13 mouse cellular contexts compared by ENCODE assay signal in the genomic region with DNA sequence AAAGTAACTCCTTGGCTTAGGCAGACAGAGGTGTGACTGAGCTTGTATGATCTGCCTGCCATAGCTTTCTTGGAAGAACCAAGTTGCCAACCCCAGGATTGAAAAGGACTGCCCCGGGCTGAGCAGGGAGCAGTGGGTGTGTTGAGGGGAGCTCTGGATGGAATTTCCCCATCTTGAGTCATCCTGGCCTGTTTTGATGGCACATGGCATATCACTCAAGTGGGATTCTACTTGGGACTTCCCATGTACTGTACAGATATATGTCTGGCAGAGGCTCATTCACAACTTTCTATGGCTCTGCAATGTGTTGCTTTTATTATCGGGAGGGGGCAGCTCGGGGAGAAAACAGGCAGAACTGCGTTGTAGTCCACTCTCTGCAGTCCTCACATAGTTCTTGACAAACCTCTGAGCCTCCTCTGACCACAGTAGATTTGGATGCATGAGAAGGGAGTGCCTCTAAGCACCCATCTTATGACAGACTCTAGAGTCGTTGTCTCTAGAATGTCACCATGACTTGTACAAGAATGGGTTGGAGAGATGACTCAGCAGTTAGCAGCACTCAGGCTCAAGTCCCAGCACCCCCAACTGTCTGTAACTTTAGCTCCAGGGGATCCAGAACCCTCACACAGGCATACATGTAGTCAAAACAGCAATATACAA. TPM values are rescaled to one million over a fixed set of nuclear protein-coding genes. Genes with fewer than 3 reads are reported as not detected.
DNase-seq lines count a peak whose midpoint lies in the region; ATAC-seq and TF ChIP-seq lines count a peak whose summit lies in the region.
"Had no signal": no experiment of that assay in that cellular context is flagged by ENCODE, and none has a peak within 500 bp of the region (broad histone marks: within the 10 kb centered on the region; RNA-seq: fewer than 3 reads in every experiment).

No protein-coding gene starts in this region.

- no peak for DNase-seq in heart, postnatal 14 days
- DNase-seq in left cerebral cortex, adult 11 months (ENCODE audit: low spot score) = no peak
- DNase-seq in frontal cortex, postnatal 25 days (ENCODE audit: low spot score in 2 of 2) = no peak
- DNase-seq in adrenal gland, postnatal 25 days = no peak
- DNase-seq: right cerebral cortex, adult 18-20 months had no signal

- H3K27ac ChIP-seq in heart, embryonic 11.5 days (ENCODE audit: low read depth, low read length) = peak overlapping the region; percentile 63
- peak overlapping the region; percentile 71 for H3K27ac ChIP-seq in embryonic fibroblast, embryonic 13.5 days (ENCODE audit: insufficient read depth, low read length)
- peak overlapping the region; percentile 99 for H3K27ac ChIP-seq in macrophage
- H3K27ac ChIP-seq: heart, embryonic 15.5 days; lung, embryonic 15.5 days; midbrain, embryonic 13.5 days; neural tube, embryonic 13.5 days had no signal

- H3K27me3 ChIP-seq in heart, embryonic 11.5 days (ENCODE audit: control insufficient read depth, insufficient read depth, low read length) = no peaks in the 10 kb centered on the region
- no peaks in the 10 kb centered on the region for H3K27me3 ChIP-seq in C2C12 (ENCODE audit: control insufficient read depth, insufficient read depth, insufficient read length)
- H3K27me3 ChIP-seq: heart, embryonic 15.5 days; lung, embryonic 15.5 days; midbrain, embryonic 13.5 days; neural tube, embryonic 13.5 days had no signal

- H3K9ac ChIP-seq in heart, embryonic 11.5 days (ENCODE audit: low read depth, low read length) = peak overlapping the region; percentile 28; the same call in 1 of the 2 replicates
- H3K9ac ChIP-seq: heart, embryonic 15.5 days; lung, embryonic 15.5 days; neural tube, embryonic 13.5 days had no signal

- peaks cover 16% of the 10 kb centered on the region for H3K4me1 ChIP-seq in heart, embryonic 11.5 days (ENCODE audit: control insufficient read depth, insufficient read depth, low read length)
- peaks cover 11% of the 10 kb centered on the region for H3K4me1 ChIP-seq in embryonic fibroblast, embryonic 13.5 days (ENCODE audit: control insufficient read depth, insufficient read depth, low read length)

- no peak overlapping the region for H3ac ChIP-seq in C2C12 (ENCODE audit: control insufficient read depth, insufficient read length, low read depth)

- no peak for TF ChIP-seq POLR2A in embryonic fibroblast, embryonic 13.5 days (IDR thresholded peaks at IDR 0.05; ENCODE audit: low read depth, low read length)

- H3K79me2 ChIP-seq in C2C12 (ENCODE audit: control insufficient read depth, insufficient read depth) = peaks cover 57% of the 10 kb centered on the region
- peaks cover 47% of the 10 kb centered on the region for H3K79me2 ChIP-seq in macrophage (ENCODE audit: inconsistent target)

- intact Hi-C loops in heart, postnatal 14 days (cut with DNase I) = no loop called here

- H3K4me2 ChIP-seq in heart, embryonic 11.5 days = no peak overlapping the region
- H3K4me2 ChIP-seq: heart, embryonic 15.5 days; lung, embryonic 15.5 days; midbrain, embryonic 13.5 days; neural tube, embryonic 13.5 days had no signal

- H3K4me3 ChIP-seq in heart, embryonic 11.5 days (ENCODE audit: low read depth, low read length) = no peak overlapping the region
- H3K4me3 ChIP-seq in C2C12 (ENCODE audit: insufficient read depth, poor library complexity, severe bottlenecking) = no peak overlapping the region
- no peak overlapping the region for H3K4me3 ChIP-seq in embryonic fibroblast, embryonic 13.5 days (ENCODE audit: insufficient read depth, low read length)
- no peak overlapping the region for H3K4me3 ChIP-seq in macrophage (ENCODE audit: inconsistent target)
- H3K4me3 ChIP-seq: heart, embryonic 15.5 days; lung, embryonic 15.5 days; midbrain, embryonic 13.5 days; neural tube, embryonic 13.5 days had no signal

- 84% methylated on average over 5 of the region's 5 CpGs for WGBS in heart, embryonic 11.5 days (ENCODE audit: insufficient replicate concordance)
- WGBS in macrophage (ENCODE audit: missing documents) = 78% methylated on average over 5 of the region's 5 CpGs

- ATAC-seq in heart, embryonic 11.5 days (replicated peaks; ENCODE audit: insufficient number of reproducible peaks, low FRiP score, low TSS enrichment) = no peak; the same call in 1 of the 2 replicates
- ATAC-seq: midbrain, embryonic 13.5 days had no signal

- H3K9me3 ChIP-seq in heart, embryonic 11.5 days (replicated peaks; ENCODE audit: control insufficient read depth, low read length) = no peaks in the 10 kb centered on the region
- H3K9me3 ChIP-seq: heart, embryonic 15.5 days; lung, embryonic 15.5 days; midbrain, embryonic 13.5 days; neural tube, embryonic 13.5 days had no signal

- no peak for TF ChIP-seq CTCF in C2C12 (IDR thresholded peaks at IDR 0.05; ENCODE audit: control insufficient read depth, insufficient read depth, insufficient read length)
- no peak for TF ChIP-seq CTCF in embryonic fibroblast, embryonic 13.5 days (IDR thresholded peaks at IDR 0.05; ENCODE audit: borderline replicate concordance, insufficient read depth, low read length)

- peaks cover 40% of the 10 kb centered on the region for H3K36me3 ChIP-seq in heart, embryonic 11.5 days (ENCODE audit: control insufficient read depth, insufficient read depth, low read length)
- H3K36me3 ChIP-seq in C2C12 (ENCODE audit: control insufficient read depth, insufficient read depth) (peaks cover 70% of the 10 kb centered on the region), macrophage (ENCODE audit: inconsistent target) (peaks cover 3% of the 10 kb centered on the region; the same call in 1 of the 2 replicates)

- peaks cover 16% of the 10 kb centered on the region for H3K79me3 ChIP-seq in C2C12 (ENCODE audit: low read depth)

TF ChIP-seq in C2C12, 6 proteins besides CTCF, POLR2A, EP300 and RAD21 (continues in another document):
- peak; percentile 64 for TF ChIP-seq MAX (IDR thresholded peaks at IDR 0.05)

RNA-seq across cellular contexts. Expression of a gene that starts 9.6 kb away (rescaled TPM):
- 0.44 and 0.74 TPM in 2 replicates for polyA plus RNA-seq in heart, embryonic 11.5 days (2014; fragmentation: Nextera tagmentation; extraction: Ambion mirVana)
- total RNA-seq in heart, postnatal 14 days (2021) = 1 to 10 TPM; 8.9 to 9.8 TPM
- polyA plus RNA-seq in C2C12 (2012; fragmentation: generic; extraction: Trizol) = 7.2 TPM
- 17.0 and 18.6 TPM in 2 replicates for polyA plus RNA-seq in embryonic fibroblast, embryonic 13.5 days (2011; ENCODE audit: insufficient read length, low read depth, missing spikeins)
- total RNA-seq in macrophage (2018; cell fraction: chromatin; rRNA removed) = 10 to 100 TPM in 23 of 26 experiments, 1 to 10 TPM in 3; 7.2 to 46.1 (median 15.0) TPM
- total RNA-seq in macrophage (2018; cell fraction: cytosol; rRNA removed) = 1 to 10 TPM; 2.1 to 4.4 (median 3.3) TPM
- 10 to 100 TPM in 8 of 26 experiments, 1 to 10 TPM in 18; 5.7 to 31.4 (median 9.1) TPM for total RNA-seq in macrophage (2018; cell fraction: nucleus; rRNA removed)
- polyA plus RNA-seq in macrophage (2018) = 1.3 to 3.5 TPM (median 2.8 TPM) in 3 replicates
- total RNA-seq in adrenal gland, postnatal 25 days (2021) = 22.8 and 34.2 TPM in 2 replicates

RNA-seq across cellular contexts. Expression of a gene that starts 20.2 kb away (rescaled TPM):
- 70.0 and 82.8 TPM in 2 replicates for polyA plus RNA-seq in heart, embryonic 11.5 days (2014; fragmentation: Nextera tagmentation; extraction: Ambion mirVana)
- total RNA-seq in heart, postnatal 14 days (2021) = 100 to 1,000 TPM; 163 to 172 TPM
- polyA plus RNA-seq in C2C12 (2012; fragmentation: generic; extraction: Trizol) = 219 TPM
- 72.9 and 96.4 TPM in 2 replicates for polyA plus RNA-seq in embryonic fibroblast, embryonic 13.5 days (2011; ENCODE audit: insufficient read length, low read depth, missing spikeins)
- total RNA-seq in macrophage (2018; cell fraction: chromatin; rRNA removed) = 1,000 to 10,000 TPM in 4 of 26 experiments, 100 to 1,000 TPM in 20, 10 to 100 TPM in 2; 36.6 to 1,396 (median 780) TPM
- 100 to 1,000 TPM in 20 of 26 experiments, 10 to 100 TPM in 6; 47.9 to 723 (median 253) TPM for total RNA-seq in macrophage (2018; cell fraction: cytosol; rRNA removed)
- total RNA-seq in macrophage (2018; cell fraction: nucleus; rRNA removed) = 1,000 to 10,000 TPM in 5 of 26 experiments, 100 to 1,000 TPM in 20, 10 to 100 TPM in 1; 56.7 to 1,172 (median 683) TPM
- polyA plus RNA-seq in macrophage (2018) = 42.9 to 146 TPM (median 81.6 TPM) in 3 replicates
- total RNA-seq in adrenal gland, postnatal 25 days (2021) = 101 and 126 TPM in 2 replicates

RNA-seq across cellular contexts. Expression of a gene that starts 38.1 kb away (rescaled TPM):
- 31.8 and 35.1 TPM in 2 replicates for polyA plus RNA-seq in heart, embryonic 11.5 days (2014; fragmentation: Nextera tagmentation; extraction: Ambion mirVana)
- 10 to 100 TPM; 18.2 to 18.5 TPM for total RNA-seq in heart, postnatal 14 days (2021)
- polyA plus RNA-seq in C2C12 (2012; fragmentation: generic; extraction: Trizol) (51.0 TPM), macrophage (2018) (16.4 to 22.0 TPM (median 21.4 TPM) in 3 replicates)
- polyA plus RNA-seq in embryonic fibroblast, embryonic 13.5 days (2011; ENCODE audit: insufficient read length, low read depth, missing spikeins) = 36.1 and 37.5 TPM in 2 replicates
- 10 to 100 TPM in 19 of 26 experiments, 1 to 10 TPM in 7; 5.0 to 40.8 (median 13.3) TPM for total RNA-seq in macrophage (2018; cell fraction: chromatin; rRNA removed)
- total RNA-seq in macrophage (2018; cell fraction: cytosol; rRNA removed) = 10 to 100 TPM in 24 of 26 experiments, 1 to 10 TPM in 2; 9.1 to 21.5 (median 17.3) TPM
- total RNA-seq in macrophage (2018; cell fraction: nucleus; rRNA removed) = 10 to 100 TPM in 23 of 26 experiments, 1 to 10 TPM in 3; 6.5 to 62.9 (median 14.9) TPM
- total RNA-seq in adrenal gland, postnatal 25 days (2021) = 60.1 and 69.7 TPM in 2 replicates

RNA-seq across cellular contexts. Expression of a gene that starts 44.3 kb away (rescaled TPM):
- 9.6 and 10.1 TPM in 2 replicates for polyA plus RNA-seq in heart, embryonic 11.5 days (2014; fragmentation: Nextera tagmentation; extraction: Ambion mirVana)
- 10 to 100 TPM; 56.3 TPM for total RNA-seq in heart, postnatal 14 days (2021)
- 10.2 TPM for polyA plus RNA-seq in C2C12 (2012; fragmentation: generic; extraction: Trizol)
- polyA plus RNA-seq in embryonic fibroblast, embryonic 13.5 days (2011; ENCODE audit: insufficient read length, low read depth, missing spikeins) = 18.0 and 24.3 TPM in 2 replicates
- 100 to 1,000 TPM in 7 of 26 experiments, 10 to 100 TPM in 19; 36.0 to 138 (median 82.2) TPM for total RNA-seq in macrophage (2018; cell fraction: chromatin; rRNA removed)
- total RNA-seq in macrophage (2018; cell fraction: cytosol; rRNA removed) = 10 to 100 TPM in 3 of 26 experiments, 1 to 10 TPM in 23; 5.7 to 12.4 (median 8.4) TPM
- 10 to 100 TPM; 16.9 to 81.8 (median 38.2) TPM for total RNA-seq in macrophage (2018; cell fraction: nucleus; rRNA removed)
- polyA plus RNA-seq in macrophage (2018) = 6.8 to 15.8 TPM (median 8.5 TPM) in 3 replicates
- 44.7 and 56.3 TPM in 2 replicates for total RNA-seq in adrenal gland, postnatal 25 days (2021)

RNA-seq across cellular contexts. Expression of a gene that starts 55.2 kb away (rescaled TPM):
- 6.1 and 8.4 TPM in 2 replicates for polyA plus RNA-seq in heart, embryonic 11.5 days (2014; fragmentation: Nextera tagmentation; extraction: Ambion mirVana)
- 10 to 100 TPM; 20.4 to 22.7 TPM for total RNA-seq in heart, postnatal 14 days (2021)
- polyA plus RNA-seq in C2C12 (2012; fragmentation: generic; extraction: Trizol) = 10.3 TPM
- polyA plus RNA-seq in embryonic fibroblast, embryonic 13.5 days (2011; ENCODE audit: insufficient read length, low read depth, missing spikeins) = 13.0 and 14.3 TPM in 2 replicates
- total RNA-seq in macrophage (2018; cell fraction: chromatin; rRNA removed) = 100 to 1,000 TPM in 4 of 26 experiments, 10 to 100 TPM in 22; 17.5 to 129 (median 52.1) TPM
- total RNA-seq in macrophage (2018; cell fraction: cytosol; rRNA removed) = 10 to 100 TPM in 23 of 26 experiments, 1 to 10 TPM in 3; 8.3 to 21.6 (median 12.5) TPM
- total RNA-seq in macrophage (2018; cell fraction: nucleus; rRNA removed) = 10 to 100 TPM; 14.1 to 89.1 (median 25.2) TPM
- polyA plus RNA-seq in macrophage (2018) = 8.9 to 17.0 TPM (median 9.9 TPM) in 3 replicates
- total RNA-seq in adrenal gland, postnatal 25 days (2021) = 33.8 and 47.0 TPM in 2 replicates
